Mouse (Mus musculus) cerebellum, adult (tissue): ENCODE results near the gene Parp4.

Source experiments
- ATAC-seq: cut with Nextera tagmentation; 2 replicates; pipeline ENCODE4 v1.9.2; 2017; ENCODE audit warnings: mild to moderate bottlenecking, moderate library complexity, mixed read lengths; ENCODE audit not compliant: insufficient number of reproducible peaks, low FRiP score, low TSS enrichment

Parp4 gene

GRCm38 (mm10) chr14:56604438-56604837, 29.0 kb downstream of the Parp4 start:
- ATAC-seq, result no peak

DNA sequence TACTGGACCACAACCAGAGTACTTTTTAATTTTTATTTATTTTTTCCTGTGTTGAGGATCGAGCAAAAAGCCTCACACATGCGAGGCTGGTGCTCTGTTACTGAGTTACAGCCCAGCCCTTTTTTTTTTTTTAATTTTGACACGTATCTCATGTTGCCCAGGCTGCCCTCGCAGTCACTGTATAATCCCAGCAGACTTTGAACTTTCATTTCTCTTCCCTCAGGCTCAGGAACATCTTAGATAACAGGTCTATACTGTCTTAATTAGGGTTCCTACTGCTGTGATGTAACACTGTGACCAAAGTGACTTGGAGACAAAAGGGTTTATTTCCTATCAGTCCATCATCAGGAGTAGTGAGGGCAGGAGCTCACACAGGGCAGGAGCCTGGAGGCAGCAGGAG, 29.7 kb downstream of the Parp4 start:
- no peak for ATAC-seq

- no peak for ATAC-seq
These were observed 37.8 kb downstream of the Parp4 start for GRCm38 (mm10) chr14:56613212-56613611.

GRCm38 (mm10) chr14:56617470-56617869, 42.1 kb downstream of the Parp4 start:
- no peak for ATAC-seq

GRCm38 (mm10) chr14:56620425-56620824, 45.0 kb downstream of the Parp4 start:
- ATAC-seq, result no peak

DNA sequence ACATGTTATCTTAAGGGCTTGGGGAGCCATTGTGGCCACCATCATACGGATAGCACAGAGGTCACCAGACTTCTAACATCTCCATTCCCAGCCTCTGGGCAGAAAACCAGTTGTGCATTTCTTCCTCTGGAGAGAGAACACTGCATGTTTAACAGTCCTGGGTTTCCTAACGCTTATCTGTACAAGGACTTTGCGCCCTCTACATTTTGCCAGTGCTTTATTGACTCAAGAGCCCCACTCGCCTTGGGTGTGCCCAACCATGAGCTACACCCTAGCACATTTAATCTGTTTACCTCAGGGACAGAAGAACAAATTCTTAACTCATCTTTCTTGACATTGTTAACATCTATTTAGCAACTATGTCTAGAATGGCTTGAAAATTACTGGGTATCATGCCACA, 50.8 kb downstream of the Parp4 start:
- ATAC-seq, result no peak

- ATAC-seq, result no peak
These were observed 52.9 kb downstream of the Parp4 start for GRCm38 (mm10) chr14:56628336-56628735.

GRCm38 (mm10) chr14:56631109-56631508, 55.7 kb downstream of the Parp4 start:
- ATAC-seq, result no peak

DNA sequence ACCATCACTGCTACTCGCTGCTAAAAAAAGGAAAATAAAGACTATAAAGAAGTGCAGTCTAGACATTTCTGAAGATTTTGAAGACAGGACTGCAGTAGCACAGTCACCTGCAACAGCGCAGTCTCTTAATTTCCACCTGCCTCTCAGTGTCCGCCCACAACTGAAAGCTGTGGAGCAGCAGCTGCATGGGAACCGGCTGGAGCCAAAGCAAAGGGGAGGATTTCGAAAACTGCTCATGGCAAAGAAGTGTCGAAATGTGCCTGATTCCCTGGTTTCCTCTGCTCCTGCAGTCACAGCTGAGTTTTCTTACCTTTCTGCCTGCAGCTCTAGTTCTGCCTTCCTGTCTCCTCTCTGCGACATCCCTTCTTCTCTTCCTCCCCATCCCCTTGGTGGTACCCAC, 71.8 kb downstream of the Parp4 start:
- no peak for ATAC-seq

DNA sequence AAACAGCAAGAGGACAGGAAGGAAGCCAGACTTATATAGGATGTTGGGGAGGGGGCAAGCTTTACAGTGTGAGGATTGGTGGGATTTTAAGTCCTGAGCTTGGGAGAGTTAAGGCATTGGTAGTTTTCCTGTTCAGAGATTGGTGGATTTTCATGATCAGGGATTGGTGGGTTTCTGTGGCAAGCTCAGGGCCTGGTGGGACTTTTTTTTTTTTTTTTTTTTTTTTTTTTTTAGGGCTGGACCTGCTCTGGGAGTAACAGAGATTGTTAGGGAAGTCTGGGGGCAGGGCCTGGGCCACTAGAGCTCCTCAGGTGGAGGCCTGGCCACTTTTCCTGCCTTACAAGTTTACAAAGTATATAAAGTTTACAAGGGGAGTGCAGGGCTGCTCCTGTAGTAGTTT, 74.0 kb downstream of the Parp4 start:
- ATAC-seq, result no peak

DNA sequence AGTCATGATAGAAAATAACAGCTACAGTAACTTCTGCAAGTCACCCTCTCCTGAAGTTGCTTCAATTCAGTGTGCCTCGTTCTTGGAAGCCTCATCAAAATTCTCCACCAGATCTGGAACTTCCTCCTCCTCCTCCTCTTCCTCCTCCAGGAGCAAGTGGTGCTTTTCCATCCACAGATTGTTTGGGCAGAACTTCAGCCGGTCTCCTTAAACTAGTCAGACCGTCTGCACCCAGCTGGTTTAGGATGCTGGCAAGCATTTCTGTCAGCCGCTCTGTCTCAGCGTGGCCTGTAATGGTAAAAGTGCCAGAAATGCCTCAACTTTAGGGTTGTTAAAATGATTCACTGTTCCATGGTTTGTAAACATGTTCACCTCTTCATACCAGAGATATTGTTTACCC, 90.2 kb downstream of the Parp4 start:
- no peak for ATAC-seq

DNA sequence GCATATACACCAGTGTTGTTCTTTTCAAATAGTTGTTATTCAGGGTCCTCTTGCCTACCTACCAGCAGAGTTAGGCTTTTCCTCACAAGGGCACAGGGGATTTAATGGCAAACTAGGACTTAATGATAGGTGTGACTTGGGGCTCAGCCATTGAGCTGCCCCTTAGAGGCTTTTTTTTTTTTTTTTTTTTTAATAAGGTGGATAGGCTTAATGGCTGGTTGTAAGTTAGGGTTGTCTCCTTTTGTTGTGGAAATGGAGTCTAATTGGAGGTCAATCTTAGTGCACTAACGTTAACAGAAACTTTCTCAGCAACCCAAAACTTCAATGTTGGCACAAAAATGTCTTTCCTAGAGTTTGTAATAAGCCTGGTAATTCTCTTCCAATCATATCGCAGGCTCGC, 91.5 kb downstream of the Parp4 start:
- no peak for ATAC-seq

DNA sequence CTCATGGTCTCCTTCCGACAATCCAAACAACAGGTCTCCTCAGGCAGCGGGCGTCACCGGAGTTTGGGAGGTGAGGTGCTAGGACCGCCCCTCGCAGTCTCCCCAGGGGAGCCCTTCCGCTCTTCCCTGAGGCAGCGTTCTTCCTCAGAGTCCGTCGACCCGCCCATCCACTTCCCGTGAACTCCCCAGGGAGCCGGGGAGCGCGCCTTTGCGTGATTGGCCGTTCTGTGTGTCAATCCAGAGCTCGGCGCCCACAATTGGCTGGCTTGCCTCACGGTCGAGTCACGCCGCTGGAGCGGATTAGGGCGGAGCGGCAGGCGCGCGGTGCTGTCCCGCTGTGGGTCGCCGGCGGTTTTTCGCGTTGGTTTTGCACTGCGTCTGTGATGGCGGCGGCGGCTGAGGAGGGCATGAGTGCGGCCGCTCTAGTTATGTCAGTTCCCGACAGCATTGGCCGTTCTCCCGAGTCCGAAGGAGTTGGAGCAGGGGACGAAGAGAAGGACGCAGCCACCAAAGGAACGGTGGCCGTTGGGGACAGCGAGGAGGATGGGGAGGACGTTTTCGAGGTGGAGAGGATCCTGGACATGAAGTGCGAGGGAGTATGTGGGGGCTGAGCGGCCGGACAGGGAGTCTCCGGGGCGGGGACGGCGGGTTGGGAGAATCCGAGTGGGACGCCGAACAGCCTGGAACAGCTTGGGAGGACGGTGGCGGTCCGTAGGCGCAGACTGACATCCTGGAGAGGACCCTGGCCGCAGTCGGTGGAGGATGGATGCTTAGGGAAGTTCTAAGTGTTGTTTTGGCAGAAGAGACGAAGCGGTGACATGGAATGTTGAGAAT, 92.8 kb downstream of the Parp4 start, which contains the start of gene Mphosph8:
Mphosph8 (plus strand) TSS at position 280 of the 834 bp plus-strand sequence.
- ATAC-seq, result peak; percentile 99

- no peak for ATAC-seq
These were observed 93.7 kb downstream of the Parp4 start for GRCm38 (mm10) chr14:56669046-56669620.

GRCm38 (mm10) chr14:56685426-56685825, 110.0 kb downstream of the Parp4 start:
- ATAC-seq, result no peak

DNA sequence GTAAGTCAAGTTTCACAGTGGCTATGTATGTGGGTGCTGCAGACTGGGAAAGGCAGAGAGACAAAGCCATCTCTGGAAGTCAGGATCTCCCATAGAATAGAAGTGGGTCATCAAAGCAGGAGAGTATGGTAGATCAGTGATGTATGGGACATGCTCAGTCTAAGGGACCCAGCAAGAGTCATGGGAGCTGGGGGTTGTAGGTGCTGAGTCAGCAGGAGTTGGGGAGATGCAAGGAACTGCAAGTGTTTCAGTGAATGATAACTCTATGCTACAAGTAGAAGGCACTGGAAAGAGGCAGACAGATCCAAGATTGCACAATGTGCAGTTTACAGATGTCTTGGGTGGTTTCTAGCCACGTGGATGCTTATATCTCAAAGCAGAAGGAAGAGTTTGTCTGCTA, 113.7 kb downstream of the Parp4 start:
- ATAC-seq, result no peak

GRCm38 (mm10) chr14:56689766-56690165, 114.3 kb downstream of the Parp4 start:
- no peak for ATAC-seq

GRCm38 (mm10) chr14:56695495-56695894, 120.1 kb downstream of the Parp4 start:
- ATAC-seq, result no peak

- no peak for ATAC-seq
These were observed 122.4 kb downstream of the Parp4 start for GRCm38 (mm10) chr14:56697836-56698235.

GRCm38 (mm10) chr14:56702644-56703043, 127.2 kb downstream of the Parp4 start:
- ATAC-seq, result no peak

DNA sequence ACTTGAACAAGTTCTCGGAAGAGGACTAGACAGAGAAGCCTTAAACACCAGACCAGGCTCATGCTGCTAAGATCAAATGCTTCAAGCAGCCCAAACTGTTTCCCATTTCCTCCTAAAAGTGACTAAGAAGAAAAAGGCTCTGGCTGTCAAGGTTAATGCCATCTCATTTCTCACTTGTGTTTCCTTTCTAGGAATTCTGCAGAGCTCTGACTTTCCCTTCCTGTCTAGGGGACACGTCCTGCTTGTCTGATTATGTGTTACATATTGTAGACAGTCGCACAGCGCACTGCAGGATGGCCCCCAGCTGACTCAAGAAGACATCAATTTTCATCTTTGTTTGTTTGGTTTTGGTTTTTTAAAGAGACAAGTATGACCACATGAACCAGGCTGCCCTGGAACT, 130.3 kb downstream of the Parp4 start:
- ATAC-seq, result no peak
